Comparison of ENCODE assay signal across 8 mouse cellular contexts in the genomic region with DNA sequence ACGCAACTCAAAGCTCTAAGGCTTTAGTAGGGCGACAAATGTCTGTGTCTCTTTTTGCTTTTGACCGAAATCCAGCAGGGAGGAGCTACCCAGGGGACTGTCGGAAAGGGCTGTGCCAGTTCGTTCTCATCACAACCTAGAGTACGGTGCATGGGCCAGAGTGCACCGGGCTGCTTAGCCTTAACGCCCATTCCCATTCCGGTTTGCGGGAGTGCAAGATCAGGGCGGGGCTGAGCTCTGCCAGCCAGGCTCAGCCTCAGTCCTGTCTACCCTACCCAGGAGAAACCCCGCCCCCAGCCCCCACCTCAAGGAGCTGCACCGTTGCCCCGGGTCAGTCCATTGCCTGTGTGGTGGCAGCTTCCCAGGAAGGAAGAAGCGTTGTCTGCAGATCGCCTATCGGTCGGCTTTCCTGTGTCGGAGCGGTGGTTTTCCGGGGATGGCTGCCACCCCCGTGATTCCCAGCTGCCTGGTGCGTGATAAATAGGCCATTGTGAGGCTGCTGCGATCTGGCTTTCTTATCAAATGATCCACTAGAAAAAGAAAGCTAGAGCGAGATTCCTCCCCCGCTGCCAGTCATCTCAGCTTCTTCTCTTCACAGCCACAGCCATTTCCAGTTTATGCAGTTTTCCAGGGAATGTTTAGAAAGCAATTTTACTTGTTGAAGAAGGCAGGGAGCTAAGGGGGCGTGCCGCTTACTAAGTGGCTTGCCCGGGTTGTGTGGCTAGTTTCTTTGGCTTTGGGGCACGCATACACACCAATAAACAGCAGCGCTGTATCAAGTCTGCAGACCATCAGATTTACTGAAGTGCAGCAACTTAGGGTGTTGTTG.
DNase-seq lines count a peak whose midpoint lies in the region; ATAC-seq and TF ChIP-seq lines count a peak whose summit lies in the region.

No protein-coding gene starts in this region.

- no peaks in the 10 kb centered on the region for H3K9me3 ChIP-seq in ES-E14 (ENCODE audit: control insufficient read depth, insufficient read depth, low read depth, low read length)
- no peaks in the 10 kb centered on the region for H3K9me3 ChIP-seq in forebrain, embryonic 12.5 days
- H3K9me3 ChIP-seq in liver, postnatal 0 days (ENCODE audit: low read length): no peaks in the 10 kb centered on the region
- no peaks in the 10 kb centered on the region for H3K9me3 ChIP-seq in neural tube, embryonic 12.5 days

- TF ChIP-seq EP300 in liver, postnatal 0 days (IDR thresholded peaks at IDR 0.05; ENCODE audit: low read depth): no peak

- no peak for TF ChIP-seq CTCF in liver, postnatal 0 days (IDR thresholded peaks at IDR 0.05; ENCODE audit: low read depth)

- 0 out of 2 replicates have a peak overlapping the region, but pooled peaks have one; percentile 26 for H3K9ac ChIP-seq in ES-E14 (ENCODE audit: insufficient read depth, low read depth, low read length, poor library complexity, severe bottlenecking)
- H3K9ac ChIP-seq in forebrain, embryonic 12.5 days: peak overlapping the region; percentile 61
- peak overlapping the region; percentile 61 for H3K9ac ChIP-seq in liver, postnatal 0 days (replicated peaks)
- H3K9ac ChIP-seq in neural tube, embryonic 12.5 days: peak overlapping the region; percentile 59

- peak overlapping the region; percentile 80 for H3K4me2 ChIP-seq in forebrain, embryonic 12.5 days
- H3K4me2 ChIP-seq in liver, postnatal 0 days (ENCODE audit: low read depth, low read length): peak overlapping the region; percentile 90
- H3K4me2 ChIP-seq in neural tube, embryonic 12.5 days (replicated peaks): peak overlapping the region; percentile 77

- no peaks in the 10 kb centered on the region for H3K36me3 ChIP-seq in ES-E14 (ENCODE audit: control insufficient read depth, insufficient read depth, low read length, poor library complexity, severe bottlenecking)
- H3K36me3 ChIP-seq in forebrain, embryonic 12.5 days (replicated peaks): no peaks in the 10 kb centered on the region
- no peaks in the 10 kb centered on the region for H3K36me3 ChIP-seq in liver, postnatal 0 days (replicated peaks; ENCODE audit: insufficient read depth, low read length)
- H3K36me3 ChIP-seq in neural tube, embryonic 12.5 days: no peaks in the 10 kb centered on the region

- no peak overlapping the region for H3K27ac ChIP-seq in ES-E14 (ENCODE audit: insufficient read depth, low read depth, low read length, poor library complexity, severe bottlenecking)
- H3K27ac ChIP-seq in forebrain, embryonic 12.5 days: peak overlapping the region; percentile 74
- 0 out of 2 replicates have a peak overlapping the region, but pooled peaks have one; percentile 30 for H3K27ac ChIP-seq in liver, postnatal 0 days (ENCODE audit: low read depth)
- H3K27ac ChIP-seq in neural tube, embryonic 12.5 days: peak overlapping the region; percentile 55; the same call in 1 of the 2 replicates

- peak; percentile 93 for ATAC-seq in forebrain, embryonic 12.5 days (ENCODE audit: low FRiP score)
- peak; percentile 78 for ATAC-seq in liver, postnatal 0 days
- ATAC-seq in neural tube, embryonic 12.5 days (ENCODE audit: low FRiP score, low read depth): peak; percentile 93

- H3K27me3 ChIP-seq in forebrain, embryonic 12.5 days: 0 out of 2 replicates have a peak, but pooled peaks cover 4% of the 10 kb centered on the region
- peaks cover 13% of the 10 kb centered on the region; the same call in 1 of the 2 replicates for H3K27me3 ChIP-seq in liver, postnatal 0 days (ENCODE audit: insufficient read depth, low read length)
- no peaks in the 10 kb centered on the region for H3K27me3 ChIP-seq in neural tube, embryonic 12.5 days (replicated peaks)

- intact Hi-C loops in heart, postnatal 14 days (cut with DNase I): loop anchor here (2.0 to 5.0 kb wide), 4 partner anchors 61 to 292 kb away; partner anchors contain the start of gene Map3k1

- H3K4me3 ChIP-seq in ES-E14 (ENCODE audit: insufficient read depth in 1 of 2, low read depth in 1 of 2, low read length in 2 of 2, poor library complexity in 1 of 2, severe bottlenecking in 1 of 2): peak overlapping the region; percentile 41 to 52
- H3K4me3 ChIP-seq in forebrain, embryonic 12.5 days (replicated peaks): peak overlapping the region; percentile 48
- peak overlapping the region; percentile 52 for H3K4me3 ChIP-seq in liver, postnatal 0 days (ENCODE audit: low read depth, low read length)
- H3K4me3 ChIP-seq in neural tube, embryonic 12.5 days: peak overlapping the region; percentile 42

- WGBS in forebrain, embryonic 12.5 days: 3% methylated on average over 31 of the region's 31 CpGs
- WGBS in liver, postnatal 0 days (ENCODE audit: insufficient replicate concordance): 5% methylated on average over 31 of the region's 31 CpGs
- 2% methylated on average over 31 of the region's 31 CpGs for WGBS in neural tube, embryonic 12.5 days

- H3K4me1 ChIP-seq in ES-E14 (ENCODE audit: control insufficient read depth in 2 of 2, insufficient read depth in 2 of 2, low read length in 2 of 2, poor library complexity in 1 of 2): peaks cover 6 to 7% of the 10 kb centered on the region in 2 experiments; a peak in 2 of 4 replicates
- H3K4me1 ChIP-seq in forebrain, embryonic 12.5 days: peaks cover 14% of the 10 kb centered on the region; the same call in 1 of the 2 replicates
- peaks cover 14% of the 10 kb centered on the region for H3K4me1 ChIP-seq in liver, postnatal 0 days (ENCODE audit: insufficient read depth)
- H3K4me1 ChIP-seq in neural tube, embryonic 12.5 days: peaks cover 14% of the 10 kb centered on the region

- peak; percentile 28 for DNase-seq in ES-E14 (ENCODE audit: low read depth, low spot score)
- peak; percentile 31 for DNase-seq in cerebellum, adult 11 months
- peak; percentile 54 to 63 for DNase-seq in heart, postnatal 14 days
- peak; percentile 85 to 91 for DNase-seq in kidney, postnatal 4 days
- DNase-seq in liver, postnatal 0 days: peak; percentile 58
- DNase-seq in thymus, adult 18-20 months: peak; percentile 23 to 24

- in situ Hi-C loops in ES-E14 (cut with MboI; ENCODE audit: low sequenced_read_pairs in 2 of 2, unreplicated experiment in 2 of 2): no loop called here

TF ChIP-seq in ES-E14, 5 proteins besides CTCF, POLR2A, EP300 and RAD21:
- TF ChIP-seq ZC3H11A (IDR thresholded peaks at IDR 0.05; ENCODE audit: borderline replicate concordance, low read depth, low read length) (no peak), MAFK (IDR thresholded peaks at IDR 0.05; ENCODE audit: insufficient read depth, low read depth, low read length) (no peak), HCFC1 (IDR thresholded peaks at IDR 0.05; ENCODE audit: borderline replicate concordance, insufficient read depth, low read length) (no peak), CHD2 (IDR thresholded peaks at IDR 0.05; ENCODE audit: low read depth, low read length) (no peak), ZNF384 (IDR thresholded peaks at IDR 0.05; ENCODE audit: low read depth, low read length) (no peak)

Comparison
In these comparisons a context has a peak if more than half of its experiments do, and no peak if none do; other contexts are left out.
1. DNase-seq: peak in every context shown above with its lines; median percentile 88 in kidney, postnatal 4 days; 58 in heart, postnatal 14 days; 58 in liver, postnatal 0 days; 31 in cerebellum, adult 11 months; 28 in ES-E14; 24 in thymus, adult 18-20 months.